Mouse (Mus musculus): ENCODE measurements at regions not wholly inside any gene's neighbourhood (a gene's known extent, or its start where the extent isn't known, plus 50 kb on each side); places are given as distances from the start of the nearest gene placed in this dataset.
A peak's percentile ranks its signal among the peaks of the same experiment; 100 is the strongest.
"Not testable (repeated sequence)": the region's sequence is repeated elsewhere in the genome, so short reads cannot be mapped to it uniquely, and the experiment has no call there.

DNA sequence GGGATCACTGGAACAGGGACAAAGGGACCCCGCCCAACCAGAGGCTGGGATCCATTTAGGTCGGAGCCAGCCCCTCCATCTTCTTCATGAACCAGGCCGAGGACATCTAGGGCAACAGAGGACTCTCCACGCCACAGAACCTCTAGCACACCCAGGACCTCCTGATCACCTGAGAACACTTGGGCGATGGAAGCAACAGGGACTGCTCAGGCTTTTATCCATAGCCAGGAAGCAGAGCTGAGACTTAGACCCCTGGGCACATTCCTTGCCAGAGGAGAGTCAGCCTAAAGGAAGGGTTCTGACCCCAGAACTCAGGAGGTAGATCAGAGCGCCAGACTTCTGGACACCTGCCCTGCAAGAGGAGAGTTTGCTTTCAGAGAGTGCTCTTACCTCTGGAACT, 168.1 kb upstream of the Oprm1 start:
- DNase-seq (ENCODE audit: inconsistent age in 2 of 2, low spot score in 1 of 2): no peak

DNA sequence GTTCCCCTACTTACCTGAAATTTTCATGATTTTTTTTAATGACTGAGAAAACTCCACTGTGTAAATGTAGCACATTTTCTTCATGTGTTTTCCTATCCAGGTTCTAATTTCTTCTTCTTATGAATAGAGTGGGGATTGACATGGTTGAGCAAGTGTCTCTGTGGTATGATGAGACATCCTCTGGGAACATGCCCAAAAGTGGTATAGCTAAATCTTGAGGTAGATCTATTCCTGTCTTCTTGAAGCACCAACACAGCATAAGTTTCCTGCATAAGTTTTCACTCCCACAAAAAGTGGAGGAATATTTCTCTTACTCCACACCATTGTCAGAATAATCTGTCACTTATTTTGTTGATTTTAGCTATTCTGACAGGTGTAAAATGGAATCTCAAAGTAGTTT, 161.1 kb upstream of the Oprm1 start:
- no peak for DNase-seq (ENCODE audit: inconsistent age in 2 of 2, low spot score in 1 of 2)

DNA sequence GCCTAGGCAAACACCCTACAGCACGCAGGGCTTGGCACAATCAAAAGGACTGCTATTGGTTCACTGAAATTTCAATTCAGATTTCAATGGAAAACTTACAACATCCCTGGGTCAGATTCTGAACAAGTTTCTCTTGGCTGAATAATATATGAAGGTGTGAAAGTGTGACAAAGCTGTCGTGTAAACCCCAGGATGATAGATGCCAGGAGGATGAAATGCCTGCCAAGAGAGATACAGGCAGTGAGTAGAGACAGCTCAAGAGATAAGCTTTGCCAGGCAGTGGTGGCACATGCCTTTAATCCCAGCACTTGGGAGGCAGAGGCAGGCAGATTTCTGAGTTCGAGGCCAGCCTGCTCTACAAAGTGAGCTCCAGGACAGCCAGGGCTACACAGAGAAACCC, 159.7 kb upstream of the Oprm1 start:
- DNase-seq (ENCODE audit: inconsistent age in 2 of 2, low spot score in 1 of 2): not testable (repeated sequence)

DNA sequence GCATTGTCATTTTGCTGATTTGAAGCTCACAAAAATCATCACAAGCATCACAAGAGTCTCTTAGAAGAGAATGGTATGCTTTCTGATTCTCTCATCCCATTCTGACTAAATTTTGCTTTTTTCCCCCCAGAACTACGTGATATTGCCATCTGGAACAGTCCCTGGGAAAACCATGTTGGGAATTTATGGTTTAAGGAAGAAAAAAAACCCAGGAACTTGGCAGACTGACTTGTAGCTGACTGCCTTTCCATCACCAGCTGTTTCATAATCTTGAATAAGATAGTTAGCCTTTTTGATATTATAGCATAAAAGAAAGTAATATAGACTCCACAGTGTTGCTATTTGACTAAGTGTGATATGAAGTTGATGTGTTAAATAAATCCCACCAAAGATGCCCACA, 110.7 kb upstream of the Oprm1 start:
- DNase-seq (ENCODE audit: inconsistent age in 2 of 2, low spot score in 1 of 2): peak in 1 of 2 experiments; percentile 18

DNA sequence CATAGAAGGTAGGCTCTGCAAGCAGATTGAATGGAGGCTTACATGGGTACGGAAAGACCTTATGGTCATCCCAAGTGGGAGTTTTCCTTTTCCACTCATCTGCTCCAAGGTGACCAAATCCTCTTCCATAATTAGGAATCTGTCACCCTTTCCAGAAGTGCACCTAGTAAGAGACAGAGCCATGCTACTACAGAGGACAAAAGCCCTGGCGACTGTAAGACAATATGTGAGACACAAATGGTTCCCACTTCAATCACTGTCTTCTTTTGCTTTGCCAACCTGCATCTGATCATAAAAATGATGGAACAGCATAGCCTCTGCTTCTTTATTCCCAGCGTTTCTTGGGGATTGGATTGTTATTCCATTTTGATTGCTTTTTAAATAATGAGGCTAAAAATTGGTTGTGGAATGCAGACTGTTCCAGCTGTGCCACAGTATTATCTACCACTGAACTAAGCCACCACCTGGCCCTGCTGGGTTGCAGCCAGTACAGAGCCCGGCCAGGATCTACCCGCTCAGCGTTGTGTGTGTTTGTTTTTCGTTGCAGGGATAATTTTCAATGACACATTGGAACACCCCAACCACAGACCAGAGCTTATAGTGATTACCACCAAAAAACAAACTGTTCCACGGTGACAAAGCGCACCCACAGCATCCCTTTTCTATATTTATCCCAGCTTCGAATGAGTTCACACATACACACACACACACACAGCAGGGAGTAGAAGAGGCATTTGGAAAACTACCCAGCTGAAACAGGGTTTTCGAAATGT, 72.8 kb upstream of the Oprm1 start:
- no peak for DNase-seq (ENCODE audit: inconsistent age in 2 of 2, low spot score in 1 of 2)

DNA sequence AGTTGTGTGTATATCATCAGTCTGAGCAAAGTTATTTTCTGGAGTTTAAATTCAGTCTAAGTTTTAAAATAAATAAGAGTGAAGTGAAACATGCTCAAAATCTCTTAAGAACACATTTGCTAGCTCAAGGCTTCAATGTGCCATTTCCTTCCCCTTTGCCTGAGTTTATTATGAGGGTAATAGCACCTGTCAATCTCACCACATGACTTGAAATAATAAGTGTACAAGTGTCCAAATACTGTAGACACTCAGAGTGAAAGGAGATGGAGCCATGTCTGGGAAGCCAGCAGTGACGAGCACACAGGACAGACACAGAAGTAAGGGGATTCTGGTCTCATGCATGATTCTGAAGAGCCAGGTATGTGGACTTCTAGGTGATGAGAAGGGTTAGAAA, 72.2 kb upstream of the Oprm1 start:
- no peak for DNase-seq (ENCODE audit: inconsistent age in 2 of 2, low spot score in 1 of 2)

Data from adrenal gland, adult (tissue).